Mouse (Mus musculus) adrenal gland, adult 18-20 months (tissue): ENCODE data around the gene Tm4sf20. TPM values are rescaled to one million over a fixed set of nuclear protein-coding genes. Genes with fewer than 3 reads are reported as not detected.

Experiments
- DNase-seq, 2 experiments: peaks; one replicate each; pipeline ENCODE4 v3.0.0; 2021 to 2022; ENCODE audit warnings: low spot score in 2 of 2
- total RNA-seq, 2 experiments: library from RNA; stranded (reverse); gene quantifications; 1 replicate in 1 of 2; 2 replicates in 1 of 2; pipeline ENCODE4 v1.2.3; 2021

Gene Tm4sf20
- total RNA-seq, 2 experiments from 2014 or later: not detected

DNA sequence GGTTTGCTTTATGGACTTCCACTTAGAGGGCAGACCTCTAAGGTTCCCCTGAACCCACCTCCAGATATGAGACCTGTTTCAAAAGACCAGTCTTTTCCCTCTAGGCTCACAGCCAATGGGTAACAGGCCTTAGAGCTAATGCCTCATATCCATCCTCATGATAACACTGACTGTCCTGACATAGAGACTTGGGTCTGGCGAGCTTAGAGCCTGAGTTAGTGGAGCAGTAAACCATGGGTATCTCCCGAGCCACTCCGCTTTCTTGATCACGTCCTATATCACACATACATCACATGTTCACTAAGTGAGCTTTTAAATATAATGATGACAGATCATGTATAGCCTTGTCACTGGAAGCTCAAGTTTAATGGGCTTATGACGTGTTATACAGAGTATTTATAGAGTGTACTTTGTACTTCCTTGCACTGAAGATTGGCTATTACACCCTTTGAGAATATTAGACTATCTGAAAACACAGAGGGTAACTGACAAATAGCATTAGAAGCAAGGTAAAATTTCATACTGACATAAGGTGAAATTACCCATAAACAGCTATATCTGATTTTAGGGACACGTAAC, 11.2 kb upstream of the Tm4sf20 start:
- no peak for DNase-seq

DNA sequence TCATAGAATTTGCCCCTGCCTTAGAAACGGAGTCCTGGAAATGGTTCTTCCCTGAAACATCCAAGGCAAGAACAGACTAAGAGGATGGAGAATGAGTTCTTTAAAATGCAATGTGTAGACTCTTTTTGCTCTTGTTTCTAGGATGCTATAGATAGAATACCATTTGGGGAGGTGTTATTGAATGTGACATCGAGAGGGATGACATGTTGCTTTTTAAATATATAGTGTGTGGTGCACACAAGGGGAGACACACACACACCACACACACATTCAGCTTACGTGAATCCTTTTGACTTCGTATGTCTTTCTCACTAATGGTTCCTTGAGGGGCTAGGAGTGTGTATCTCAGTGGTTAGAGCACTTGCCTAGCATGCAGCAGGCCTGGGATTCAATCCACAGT, 7.0 kb upstream of the Tm4sf20 start:
- no peak for DNase-seq

DNA sequence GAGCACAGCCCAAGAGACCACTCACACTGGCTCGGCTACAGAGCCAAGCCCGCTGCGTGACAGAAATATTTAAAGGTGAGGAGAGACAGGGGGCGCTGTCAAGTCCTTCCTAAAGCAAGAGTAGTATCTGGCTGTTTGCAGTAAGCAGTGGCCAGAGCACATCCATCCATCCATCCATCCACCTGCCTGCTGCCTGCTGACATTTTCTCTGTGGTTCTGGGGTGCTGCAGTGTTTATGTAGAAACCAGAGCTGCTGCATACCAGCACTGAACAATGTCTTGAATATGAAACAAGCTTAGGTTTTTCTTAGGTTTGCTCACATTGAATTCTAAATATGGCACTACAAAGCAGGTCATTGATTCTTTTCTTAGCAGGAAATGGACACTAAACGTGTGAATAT, 4.9 kb upstream of the Tm4sf20 start:
- no peak for DNase-seq

DNA sequence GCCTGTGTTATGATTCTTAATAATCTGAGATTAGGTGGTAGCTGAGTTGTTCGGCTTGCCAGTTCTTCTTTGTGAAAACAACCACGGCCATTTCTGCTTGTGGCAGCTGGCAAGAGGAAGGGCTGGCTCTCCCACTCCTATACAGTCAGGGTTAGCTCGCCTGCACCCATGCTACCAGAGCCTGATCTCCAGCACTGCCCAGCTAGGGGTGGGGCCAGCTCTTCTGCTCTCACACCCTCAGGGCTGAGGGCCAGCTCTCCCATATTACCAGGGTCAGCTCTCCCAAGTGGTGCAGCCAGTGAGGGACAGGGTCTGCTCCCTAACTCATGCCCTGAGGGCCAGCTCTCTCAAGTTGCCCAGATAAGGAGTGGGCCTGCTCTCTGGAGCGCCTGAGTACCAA, 4.2 kb upstream of the Tm4sf20 start:
- DNase-seq: no peak

DNA sequence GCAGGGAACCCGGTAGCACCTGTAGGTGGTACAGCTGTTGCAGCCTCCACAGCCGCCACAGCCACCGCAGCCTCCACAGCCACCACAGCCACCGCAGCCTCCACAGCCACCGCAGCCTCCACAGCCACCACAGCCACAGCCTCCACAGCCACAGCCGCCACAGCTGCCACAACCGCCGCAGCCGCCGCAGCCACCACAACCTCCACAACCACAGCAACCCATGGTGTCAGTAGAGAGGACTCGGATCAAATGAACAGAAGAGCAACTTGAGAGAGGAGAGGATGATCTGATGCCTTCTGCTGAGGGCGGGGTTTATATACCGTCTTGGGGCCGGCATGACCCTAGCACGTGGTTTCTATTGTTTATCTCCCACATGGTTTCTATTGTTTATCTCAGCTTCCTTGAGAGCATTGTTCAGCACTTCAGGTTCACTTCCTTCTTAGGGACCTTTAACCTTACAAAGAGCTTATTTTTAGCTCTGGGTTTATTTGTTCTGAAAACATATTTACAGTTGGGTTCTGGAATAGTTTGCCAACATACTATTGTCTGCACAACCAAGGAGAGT, 2.8 kb upstream of the Tm4sf20 start, which contains the start of gene Gm47791:
Gm47791 (minus strand) TSS at position 222 of the 565 bp plus-strand sequence.
- DNase-seq: no peak

DNA sequence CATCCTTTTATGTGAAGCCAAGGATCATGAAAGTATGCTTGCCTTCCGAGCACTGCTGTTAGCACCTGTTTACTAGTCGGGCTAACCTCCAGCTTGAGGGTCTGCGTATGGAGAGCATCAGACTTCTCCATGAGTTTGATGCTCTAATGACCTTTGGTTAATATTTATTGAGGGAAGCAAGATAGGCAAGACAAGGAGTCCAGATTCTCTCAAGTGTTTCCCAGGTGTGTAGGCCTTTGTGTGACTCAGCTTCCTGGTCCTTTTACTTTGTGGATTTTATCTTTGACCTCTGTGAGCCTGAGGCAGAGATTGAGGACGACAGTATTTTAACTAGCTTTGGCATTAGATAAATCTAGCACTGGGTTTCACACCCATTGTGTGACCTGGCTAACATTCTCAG, 1.6 kb downstream of the Tm4sf20 start:
- DNase-seq: no peak

DNA sequence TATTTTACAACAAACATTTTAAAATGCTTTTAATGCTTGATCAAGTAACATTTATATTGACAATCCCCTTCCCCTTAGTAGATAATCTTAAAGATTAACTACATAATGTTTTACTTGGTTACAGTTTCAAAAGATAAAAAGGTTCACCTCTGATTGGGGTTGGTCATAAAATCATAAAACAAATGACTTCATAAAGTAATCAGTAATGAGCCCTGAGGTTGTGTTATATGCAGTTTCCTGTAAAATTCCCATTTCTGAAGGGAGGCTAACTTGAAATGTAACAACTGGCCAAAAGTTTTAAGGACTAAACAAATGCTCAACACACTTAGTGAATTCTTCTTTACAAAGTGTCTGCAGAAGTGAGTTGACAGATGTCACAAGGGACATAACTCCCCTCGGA, 2.0 kb downstream of the Tm4sf20 start:
- no peak for DNase-seq

DNA sequence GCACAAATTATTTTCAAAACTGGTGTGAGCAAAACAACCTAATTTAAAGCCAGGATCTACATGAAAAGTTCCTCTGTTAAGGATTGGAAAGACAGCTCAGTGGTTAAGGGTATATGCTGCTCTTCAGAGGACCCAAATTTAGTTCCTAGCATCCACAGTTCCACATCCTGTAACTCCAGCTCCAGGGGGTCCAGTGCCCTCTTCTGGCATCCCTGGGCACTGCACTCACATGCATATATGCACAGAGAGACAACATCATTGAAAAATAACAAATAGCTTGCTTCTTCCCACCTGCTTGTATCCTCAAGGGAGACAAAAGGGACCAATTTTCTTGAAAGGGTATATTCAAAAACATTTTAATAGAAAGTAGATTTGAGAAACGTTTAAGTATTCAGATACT, 6.0 kb downstream of the Tm4sf20 start:
- no peak for DNase-seq

DNA sequence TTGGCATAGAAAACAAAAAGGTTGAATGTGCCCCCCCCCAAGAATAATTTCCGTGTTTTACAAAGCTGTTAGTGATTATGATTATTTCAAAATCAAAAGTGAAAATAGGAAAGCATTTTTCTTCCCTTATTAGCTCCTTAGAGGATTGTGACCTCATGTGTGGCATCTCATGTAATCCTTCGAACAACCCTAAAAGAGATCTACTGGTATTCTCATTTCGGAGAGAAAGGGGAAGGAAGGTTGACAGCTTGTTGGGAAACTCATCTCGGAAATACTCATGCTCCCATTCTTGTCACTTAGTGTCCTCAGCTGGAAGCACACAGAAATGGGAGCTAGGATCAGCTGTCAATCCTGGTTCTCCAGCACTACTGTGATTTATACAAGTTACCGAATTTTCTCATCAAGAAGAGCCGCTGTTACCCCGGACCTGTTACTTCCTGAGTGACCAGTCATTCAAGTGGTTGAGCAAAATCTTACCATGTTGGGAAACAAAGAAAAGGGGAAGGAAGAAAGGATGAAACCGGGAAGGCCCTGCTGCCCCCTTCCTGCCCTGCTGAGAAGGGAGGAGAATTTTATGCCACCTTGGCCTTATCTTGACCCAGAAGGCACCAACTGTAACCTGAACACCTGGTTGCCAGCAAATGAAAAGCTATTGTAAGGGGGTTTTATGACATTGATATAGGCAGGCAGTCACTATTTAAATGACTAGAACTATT, 6.6 kb downstream of the Tm4sf20 start:
- no peak for DNase-seq

DNA sequence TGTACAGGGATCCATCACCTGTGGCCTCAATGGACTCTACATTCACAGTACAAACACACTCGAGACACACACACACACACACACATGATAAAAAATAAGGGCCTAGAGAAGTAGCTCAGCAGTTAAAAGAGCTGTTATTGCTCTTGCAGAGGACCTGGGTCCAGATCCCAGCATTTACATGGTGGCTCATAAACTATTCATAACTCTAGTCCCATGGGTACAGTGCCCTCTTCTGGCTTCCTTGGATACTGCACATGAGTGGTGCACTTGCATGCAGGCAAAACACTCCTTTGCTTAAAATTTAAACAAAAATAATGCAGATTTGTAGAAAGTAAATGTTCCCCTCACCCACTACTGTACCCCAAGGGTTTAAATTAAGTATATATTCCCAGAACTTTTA, 8.7 kb downstream of the Tm4sf20 start:
- no peak for DNase-seq

DNA sequence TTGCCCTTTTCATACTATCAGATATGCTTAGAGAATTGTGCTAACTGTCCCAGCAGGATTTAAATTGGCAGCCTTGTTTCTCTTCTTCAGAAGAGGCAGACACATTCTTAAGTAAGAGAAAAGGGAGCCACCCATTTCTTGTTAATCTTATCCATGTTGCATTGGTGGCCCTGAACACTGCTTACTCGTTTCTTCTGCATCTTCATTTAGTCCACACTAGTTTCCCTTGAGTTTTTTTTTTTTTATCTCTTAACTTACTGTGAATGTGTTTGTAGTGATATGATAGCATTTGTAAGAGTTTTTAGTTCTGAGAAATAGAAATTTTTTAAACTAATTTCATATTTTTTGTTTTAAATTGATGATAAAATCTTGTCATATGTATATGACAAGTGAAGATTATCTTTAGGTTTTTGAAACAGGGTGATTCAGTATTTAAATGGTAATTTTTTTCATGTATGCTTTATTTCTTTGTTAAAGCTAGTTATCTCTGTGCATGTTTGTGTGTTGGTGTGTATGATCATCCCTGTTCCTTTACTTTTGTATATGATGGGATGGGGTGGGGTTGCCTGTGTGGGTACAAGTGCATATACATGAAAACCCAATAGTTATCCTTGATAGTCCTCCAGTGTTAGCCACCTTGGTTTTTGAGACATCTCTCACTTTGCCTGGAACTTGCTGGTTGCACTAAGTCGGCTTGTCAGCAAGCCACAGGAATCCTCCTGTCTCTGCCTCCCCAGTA, 20.4 kb downstream of the Tm4sf20 start:
- no peak for DNase-seq

DNA sequence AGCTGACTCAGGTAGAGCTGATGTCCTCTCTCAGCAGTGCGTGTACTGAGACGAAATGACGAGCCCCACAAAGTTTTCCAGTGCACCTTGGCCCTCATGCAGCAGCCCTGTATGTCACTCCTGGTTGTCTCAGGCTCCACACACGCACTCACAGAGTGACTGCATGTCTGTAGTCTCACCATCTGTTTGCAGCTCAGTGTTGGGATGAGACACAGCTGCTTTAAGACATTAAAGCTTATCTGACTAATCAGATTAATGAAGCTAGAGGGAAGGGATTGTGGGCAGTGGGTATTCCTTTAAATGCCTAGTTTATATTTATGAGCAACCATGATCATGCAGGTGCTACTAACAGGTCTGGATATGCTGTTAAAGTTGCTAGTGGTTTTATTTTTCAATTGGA, 21.9 kb downstream of the Tm4sf20 start:
- DNase-seq: no peak

DNA sequence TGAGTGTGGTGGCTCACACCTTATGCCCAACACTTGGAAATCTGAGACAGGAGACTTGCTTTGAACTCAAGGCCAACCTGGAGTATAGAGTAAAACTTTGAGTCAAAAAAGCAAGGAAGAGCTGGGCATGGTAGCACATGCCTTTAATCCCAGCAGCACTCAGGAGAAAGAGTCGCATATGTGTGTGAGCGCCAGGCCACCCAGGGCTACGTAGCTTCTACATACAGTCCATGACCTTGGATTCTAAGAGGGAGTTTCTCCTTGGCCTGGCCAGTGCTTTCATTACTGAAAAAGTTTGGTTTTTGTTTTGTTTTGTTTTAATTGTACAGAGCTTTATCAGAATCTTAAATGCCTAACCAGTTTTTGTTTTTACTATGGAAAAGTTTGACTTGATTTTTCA, 24.3 kb downstream of the Tm4sf20 start:
- DNase-seq: no peak

DNA sequence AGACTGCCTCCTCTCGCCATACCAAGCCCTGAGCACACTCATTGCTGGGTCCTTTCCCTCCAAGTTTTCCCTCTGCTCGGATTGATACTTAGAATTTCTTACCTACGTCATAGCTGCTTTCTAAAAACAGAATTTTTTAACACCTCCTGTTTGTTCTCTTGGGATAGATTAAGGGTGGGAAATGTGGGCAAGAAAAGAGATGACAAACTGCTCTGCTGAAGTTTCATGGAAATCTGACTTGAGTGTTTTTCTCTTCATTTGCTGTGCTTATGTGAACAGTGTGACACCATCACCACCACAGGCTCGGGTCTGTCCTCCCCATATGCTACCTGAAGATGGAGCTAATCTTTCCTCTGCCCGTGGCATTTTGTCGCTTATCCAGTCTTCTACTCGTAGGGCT, 26.7 kb downstream of the Tm4sf20 start:
- no peak for DNase-seq

DNA sequence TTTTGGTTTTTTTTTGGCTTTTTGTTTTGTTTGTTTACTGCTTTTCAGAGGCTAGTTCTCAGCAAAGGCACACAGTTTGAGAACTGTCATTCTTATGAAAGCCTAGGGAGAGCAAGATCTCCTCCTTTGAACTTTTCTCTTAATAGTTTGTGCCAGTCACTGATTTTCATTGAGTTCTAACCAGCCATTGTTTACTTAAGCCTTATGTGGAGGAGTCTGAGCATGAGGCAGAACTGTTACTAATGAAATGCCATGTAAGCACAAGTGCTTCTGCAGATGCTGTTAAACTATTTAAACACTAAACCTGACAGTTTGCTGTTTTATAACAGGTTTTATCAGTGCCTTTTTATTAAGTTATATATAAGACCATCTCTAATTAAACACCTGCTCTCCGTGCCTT, 30.2 kb downstream of the Tm4sf20 start:
- DNase-seq: no peak

DNA sequence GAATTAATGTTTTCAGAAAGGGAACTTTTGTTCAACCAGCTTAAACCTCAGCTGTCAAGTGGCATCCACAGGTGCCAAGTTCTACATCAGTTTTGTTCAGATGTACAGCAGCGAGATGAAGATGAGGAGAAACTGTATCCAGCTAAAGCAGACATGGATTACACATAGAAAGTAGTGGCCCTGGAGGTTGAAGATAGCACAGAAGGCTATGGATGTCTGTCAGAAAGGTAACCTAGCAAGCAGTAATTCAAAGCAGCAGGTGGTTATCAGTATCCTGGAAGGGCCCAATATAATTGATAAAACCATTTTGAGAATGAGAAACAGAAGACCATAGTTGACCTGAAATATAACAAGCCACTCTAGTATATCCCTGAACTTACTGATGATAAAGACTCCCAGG, 34.9 kb downstream of the Tm4sf20 start:
- DNase-seq: no peak

DNA sequence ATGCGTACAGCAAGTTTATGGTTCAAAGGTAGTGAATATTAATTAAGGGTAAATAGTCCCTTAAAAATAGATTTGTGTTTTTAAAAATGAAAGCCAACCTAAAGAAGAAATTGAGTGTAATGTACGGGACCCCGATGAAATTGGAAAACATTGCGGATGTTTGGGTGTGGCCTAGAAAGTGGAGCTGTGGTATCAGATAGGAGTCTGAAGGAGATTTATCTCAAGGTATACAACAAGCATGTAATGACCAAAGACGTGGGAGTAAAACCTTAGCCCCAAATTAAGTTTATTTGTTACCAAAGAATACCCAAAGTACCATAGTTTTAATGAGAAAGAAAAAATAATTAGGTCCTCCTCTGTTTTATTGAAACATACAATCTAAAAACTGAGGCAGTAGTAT, 41.8 kb downstream of the Tm4sf20 start:
- no peak for DNase-seq

DNA sequence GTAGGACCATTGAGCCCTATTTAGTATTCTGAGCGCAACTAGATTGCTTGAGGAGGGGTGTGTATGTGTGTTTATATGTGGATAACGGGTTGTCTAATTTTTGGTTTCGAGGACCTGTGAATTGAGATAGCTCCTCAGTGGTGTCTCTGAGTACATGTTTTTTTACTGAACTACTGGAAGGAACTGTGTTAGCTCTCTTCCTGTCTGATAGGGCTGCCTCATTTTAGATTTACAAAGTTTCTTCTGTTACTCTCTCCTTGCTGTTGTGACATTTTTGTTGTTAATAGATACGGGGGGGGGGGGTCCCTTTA, 42.4 kb downstream of the Tm4sf20 start:
- DNase-seq: no peak

DNA sequence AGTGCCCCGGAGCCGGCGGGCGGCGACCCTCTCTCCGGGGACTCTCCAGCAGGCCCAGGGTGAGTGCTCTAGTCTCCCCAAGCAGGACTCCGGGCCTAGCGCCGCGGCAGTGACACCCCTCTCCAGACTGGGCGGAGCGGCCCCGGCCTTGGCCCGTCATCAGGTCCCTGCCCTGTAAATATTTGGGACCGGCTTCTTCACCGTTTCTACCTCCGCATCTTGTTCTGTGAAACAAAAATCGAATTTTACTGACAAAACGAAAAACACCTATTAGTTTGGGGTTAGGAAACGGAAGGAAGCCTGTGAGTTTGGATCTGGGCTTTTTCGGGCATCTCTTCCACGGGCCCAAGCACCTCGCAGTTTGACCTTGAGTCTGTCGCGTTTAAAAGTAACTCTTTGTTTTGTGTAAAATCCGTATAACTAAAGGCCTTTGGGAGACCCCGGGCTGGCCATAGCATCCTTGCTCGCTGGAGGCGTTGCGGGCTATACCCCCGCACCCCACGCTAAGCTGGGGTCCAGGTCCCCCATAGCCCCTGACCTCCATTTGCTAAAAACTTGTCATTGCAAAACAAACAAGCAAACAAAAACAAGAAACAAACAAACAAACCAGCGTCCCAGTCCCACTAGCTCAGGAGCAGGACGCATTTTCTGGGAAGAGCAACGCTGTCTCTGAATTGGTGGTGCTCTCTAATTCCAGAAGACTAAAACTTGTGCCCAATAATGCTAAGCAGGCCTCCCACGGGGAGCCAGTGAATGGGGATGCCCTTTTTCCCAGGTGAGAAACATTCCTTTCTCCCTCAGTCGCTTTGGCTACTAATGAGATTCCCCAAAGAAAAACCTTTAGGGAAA, 43.0 kb downstream of the Tm4sf20 start:
- DNase-seq: peak; percentile 5 to 24

DNA sequence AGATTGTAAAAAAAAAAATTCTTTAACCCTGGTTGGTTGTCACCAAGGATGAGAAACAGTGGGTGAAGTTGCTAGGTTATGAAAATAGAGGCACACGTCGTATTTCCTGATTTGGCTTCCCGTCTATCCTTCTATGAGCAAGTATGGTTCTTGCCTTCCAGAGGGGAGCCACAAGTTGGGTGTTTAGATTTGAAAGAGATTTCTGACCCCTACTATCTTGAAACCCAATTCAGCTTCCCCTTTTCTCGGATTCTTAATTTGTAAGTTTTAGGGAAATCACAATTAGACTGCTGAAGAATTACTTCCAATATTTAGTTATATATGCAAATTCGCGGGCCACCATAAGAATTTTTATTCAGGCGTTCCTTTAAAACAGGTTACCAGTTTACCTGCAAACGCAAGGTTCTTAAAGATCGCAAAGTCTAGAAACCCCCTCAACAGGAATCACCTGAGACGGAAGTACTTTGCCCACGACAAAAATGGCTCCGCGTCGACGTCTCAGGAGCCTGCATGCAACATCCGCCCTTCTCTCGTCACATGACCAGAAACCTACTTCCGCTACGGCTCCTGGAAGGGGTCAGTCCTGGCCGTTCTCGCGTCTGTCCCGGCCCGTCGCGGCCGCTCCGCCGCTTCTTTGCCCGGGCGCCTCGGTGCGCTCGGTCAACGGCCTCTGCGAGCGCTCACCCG, 43.8 kb downstream of the Tm4sf20 start, which contains the start of gene Mff:
Mff (plus strand) TSS at position 552 of the 687 bp plus-strand sequence.
- peak; percentile 90 to 91 for DNase-seq
